Mouse (Mus musculus) adrenal gland, postnatal 25 days (tissue): ENCODE results near the gene Prkag2. TPM values are rescaled to one million over a fixed set of nuclear protein-coding genes. Genes with fewer than 3 reads are reported as not detected.
"Not testable (repeated sequence)": the region's sequence is repeated elsewhere in the genome, so short reads cannot be mapped to it uniquely, and the experiment has no call there.

Experiments used
- DNase-seq: peaks from one replicate; pipeline ENCODE4 v3.0.0; 2021; ENCODE audit warnings: mixed read lengths
- total RNA-seq: library from RNA; stranded (reverse); gene quantifications from 2 replicates; pipeline ENCODE4 v1.2.3, GENCODE M21; 2021

Gene Prkag2
- total RNA-seq, 1 experiment from 2014 or later: 34.8 TPM

GRCm38 (mm10) chr5:25086234-25086633 lies 14.2 kb downstream of the Prkag2 start:
- peak; percentile 76 for DNase-seq

GRCm38 (mm10) chr5:25085170-25085569 lies 15.3 kb downstream of the Prkag2 start:
- no peak for DNase-seq

- DNase-seq: no peak
Observed at GRCm38 (mm10) chr5:25083816-25084215, 16.6 kb downstream of the Prkag2 start.

- DNase-seq: peak; percentile 42
Observed at GRCm38 (mm10) chr5:25082542-25082941, 17.9 kb downstream of the Prkag2 start.

- DNase-seq: no peak
Observed at GRCm38 (mm10) chr5:25081545-25081944, 18.9 kb downstream of the Prkag2 start.

GRCm38 (mm10) chr5:25080994-25081393 lies 19.4 kb downstream of the Prkag2 start:
- DNase-seq: no peak

- no peak for DNase-seq
Observed at GRCm38 (mm10) chr5:25080438-25080945, 19.9 kb downstream of the Prkag2 start.

GRCm38 (mm10) chr5:25079766-25080265 lies 20.6 kb downstream of the Prkag2 start:
- DNase-seq: no peak

GRCm38 (mm10) chr5:25077873-25078651 lies 22.4 kb downstream of the Prkag2 start:
- DNase-seq: no peak

- DNase-seq: not testable (repeated sequence)
Observed at GRCm38 (mm10) chr5:25077258-25077657, 23.2 kb downstream of the Prkag2 start.

- no peak for DNase-seq
Observed at GRCm38 (mm10) chr5:25075623-25076022, 24.8 kb downstream of the Prkag2 start.

GRCm38 (mm10) chr5:25069815-25070214 lies 30.6 kb downstream of the Prkag2 start:
- DNase-seq: no peak

- peak; percentile 56 for DNase-seq
Observed at GRCm38 (mm10) chr5:25067122-25067521, 33.3 kb downstream of the Prkag2 start.

GRCm38 (mm10) chr5:25064270-25065232 lies 35.9 kb downstream of the Prkag2 start:
- no peak for DNase-seq

- no peak for DNase-seq
Observed at GRCm38 (mm10) chr5:25062506-25063132, 37.8 kb downstream of the Prkag2 start.

- peak; percentile 53 for DNase-seq
Observed at GRCm38 (mm10) chr5:25058853-25059741, 41.3 kb downstream of the Prkag2 start.

GRCm38 (mm10) chr5:25058417-25058816 lies 42.0 kb downstream of the Prkag2 start:
- no peak for DNase-seq

- DNase-seq: no peak
Observed at GRCm38 (mm10) chr5:25055288-25055687, 45.2 kb downstream of the Prkag2 start.

GRCm38 (mm10) chr5:25053971-25054658 lies 46.3 kb downstream of the Prkag2 start:
- peak; percentile 58 for DNase-seq

- DNase-seq: no peak
Observed at GRCm38 (mm10) chr5:25050827-25051226, 49.6 kb downstream of the Prkag2 start.
